Mouse (Mus musculus) heart, adult 2 months (tissue): ENCODE results near the gene Prom2.

ENCODE experiments used
- CTCF ChIP-seq: fragments of 200-600 bp; IDR thresholded peaks from 2 replicates; pipeline ENCODE4 v1.8.1; 2022; ENCODE audit warnings: antibody characterized with exemption, mild to moderate bottlenecking, moderate library complexity
- EP300 ChIP-seq: fragments of 200-500 bp; IDR thresholded peaks from 2 replicates; pipeline ENCODE4 v1.6.1; 2011; ENCODE audit warnings: low read depth, low read length, control low read depth; ENCODE audit not compliant: insufficient read depth
- POLR2A ChIP-seq: fragments of 200-500 bp; IDR thresholded peaks from 2 replicates; pipeline ENCODE4 v1.6.1; 2011; ENCODE audit warnings: mild to moderate bottlenecking, low read depth, low read length, control low read depth; ENCODE audit not compliant: insufficient read depth

GRCm38 (mm10) chr2:127532379-127532778, 8.9 kb downstream of the Prom2 start:
- TF ChIP-seq CTCF (no peak), POLR2A (no peak), EP300 (no peak)
